Mouse (Mus musculus): ENCODE measurements around the gene Pate1. TPM values are rescaled to one million over a fixed set of nuclear protein-coding genes. Genes with fewer than 3 reads are reported as not detected.

The Pate1 gene
- not detected for total RNA-seq (2021)
- long read RNA-seq, experiment 1, result 0 reads
- long read RNA-seq, experiment 2, result 0 reads

DNA sequence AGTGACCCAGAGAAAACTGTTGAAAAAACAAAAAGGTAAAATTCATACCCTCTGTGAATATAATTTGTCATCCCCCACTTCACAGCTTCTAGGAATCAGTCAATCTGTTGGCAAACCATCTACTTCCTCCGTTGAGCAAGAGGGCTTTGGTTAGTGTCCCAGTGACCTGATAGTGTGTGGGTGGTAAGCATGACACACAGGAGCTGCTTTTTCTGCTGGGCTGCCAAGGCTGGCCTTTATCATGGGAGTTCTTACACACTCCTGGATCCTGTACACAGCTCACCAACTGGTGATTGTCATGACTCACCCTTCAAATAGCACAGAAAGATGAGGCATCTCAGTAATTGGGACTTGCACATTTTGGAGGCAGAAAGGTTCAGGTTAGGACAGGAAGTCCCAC, at the start of gene Pate1:
Gene Pate1, minus strand, starts transcription at position 378 of the 400 bp plus-strand sequence.
- DNase-seq, result no peak

DNA sequence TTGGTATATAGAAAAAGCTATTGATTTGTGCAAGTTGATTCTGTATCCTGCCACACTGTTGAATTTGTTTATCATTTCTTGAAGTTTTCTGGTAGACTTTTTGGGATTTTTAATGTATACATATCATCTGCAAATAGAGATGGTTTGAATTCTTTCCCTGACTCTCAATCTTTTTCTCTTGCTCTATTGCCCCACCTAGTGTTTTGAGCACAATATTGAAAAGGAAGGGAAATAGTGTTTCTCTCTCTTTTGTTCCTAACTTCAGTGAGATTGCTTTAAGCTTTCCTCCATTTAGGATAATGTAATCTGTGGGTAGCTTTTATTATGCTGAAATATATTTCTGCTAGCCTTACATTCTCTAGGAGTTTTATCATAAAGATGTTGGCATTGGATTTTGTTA, 20.1 kb upstream of the Pate1 start:
- no peak for DNase-seq

DNA sequence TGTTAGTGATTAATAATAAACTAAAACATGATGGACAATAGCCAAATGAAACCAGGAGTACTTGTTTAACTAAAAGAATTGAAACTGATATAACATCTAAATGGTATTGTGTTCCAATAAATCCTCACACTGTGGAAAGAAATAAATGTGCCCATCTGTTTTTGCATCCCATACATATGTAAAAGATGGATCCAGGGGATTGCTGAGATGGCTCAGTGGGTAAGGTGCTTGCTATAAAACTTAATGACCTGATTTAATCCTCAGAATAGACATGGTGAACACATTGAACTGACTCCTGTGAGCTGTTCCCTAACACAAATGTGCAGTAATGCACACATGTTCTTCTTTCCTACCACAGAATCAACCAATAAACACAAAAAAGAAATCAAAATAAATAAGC, 4.7 kb upstream of the Pate1 start:
- no peak for DNase-seq

- no peak for DNase-seq
Observed at GRCm38 (mm10) chr9:35673557-35673956, 13.6 kb downstream of the Pate1 start.

- no peak for DNase-seq
Observed at GRCm38 (mm10) chr9:35648102-35648501, 39.1 kb downstream of the Pate1 start, which contains the start of gene Pate3. Gene Pate3, minus strand, starts transcription at chr9:35648202.

Other genes with a start within 250 kb of the Pate1 start
- gene Gm1113, start 169.1 kb downstream of the Pate1 start, total RNA-seq (2021), result not detected
- not detected for gene Ddx25, start 128.9 kb downstream of the Pate1 start, total RNA-seq (2021)
- 1 to 10 TPM; 7.0 to 9.2 TPM for gene Pus3, start 128.8 kb downstream of the Pate1 start, total RNA-seq (2021)
- not detected for gene Pate2, start 117.1 kb downstream of the Pate1 start, total RNA-seq (2021)
- gene Hyls1, start 117.0 kb downstream of the Pate1 start, total RNA-seq (2021), result 1 to 10 TPM; 1.0 to 1.1 TPM
- gene Pate4, start 75.4 kb downstream of the Pate1 start, total RNA-seq (2021), result not detected
- gene Pate3, start 39.2 kb downstream of the Pate1 start, total RNA-seq (2021), result not detected
- not detected for gene Gm17677, start 53.7 kb upstream of the Pate1 start, total RNA-seq (2021)
- not detected for gene Gm17727, start 90.7 kb upstream of the Pate1 start, total RNA-seq (2021)
- not detected for gene Gm27235, start 102.7 kb upstream of the Pate1 start, total RNA-seq (2021)
- not detected for gene D730048I06Rik, start 102.7 kb upstream of the Pate1 start, total RNA-seq (2021)
- gene 9230110F15Rik, start 156.8 kb upstream of the Pate1 start, total RNA-seq (2021), result not detected
- gene 9230113P08Rik, start 221.0 kb upstream of the Pate1 start, total RNA-seq (2021), result not detected